Mouse (Mus musculus) heart, adult 2 months (tissue): ENCODE measurements around the gene Spats2.

ENCODE experiments used
- CTCF ChIP-seq: fragments of 200-600 bp; IDR thresholded peaks from 2 replicates; pipeline ENCODE4 v1.8.1; 2022; ENCODE audit warnings: antibody characterized with exemption, mild to moderate bottlenecking, moderate library complexity
- EP300 ChIP-seq: fragments of 200-500 bp; IDR thresholded peaks from 2 replicates; pipeline ENCODE4 v1.6.1; 2011; ENCODE audit warnings: low read depth, low read length, control low read depth; ENCODE audit not compliant: insufficient read depth
- POLR2A ChIP-seq: fragments of 200-500 bp; IDR thresholded peaks from 2 replicates; pipeline ENCODE4 v1.6.1; 2011; ENCODE audit warnings: mild to moderate bottlenecking, low read depth, low read length, control low read depth; ENCODE audit not compliant: insufficient read depth

DNA sequence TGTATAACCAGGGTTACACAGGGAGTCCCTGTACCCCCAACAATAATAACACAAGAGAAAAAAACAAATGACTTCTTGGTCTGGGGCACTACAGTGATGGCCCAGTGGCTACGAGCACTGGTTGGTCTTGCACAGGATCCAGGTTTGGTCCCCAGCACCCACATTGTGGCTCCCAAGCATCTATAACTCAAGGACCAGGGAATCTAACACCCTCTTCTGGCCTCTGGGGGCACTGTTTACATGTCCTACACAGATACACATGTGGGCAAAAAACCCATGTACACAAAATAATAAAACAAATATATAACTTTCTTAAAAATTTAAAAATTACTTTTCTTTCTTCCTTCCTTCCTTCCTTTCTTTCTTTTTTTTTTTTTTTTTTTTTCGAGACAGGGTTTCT lies 53.9 kb downstream of the Spats2 start:
- TF ChIP-seq CTCF (peak; percentile 26), EP300 (no peak), POLR2A (no peak)
